Mouse (Mus musculus): Measurements from ENCODE around the gene Olfr561. TPM values are rescaled to one million over a fixed set of nuclear protein-coding genes. Genes with fewer than 3 reads are reported as not detected.

Gene Olfr561
- not detected for total RNA-seq (2021)
- long read RNA-seq, experiment 1: 0 reads
- long read RNA-seq, experiment 2: 0 reads

DNA sequence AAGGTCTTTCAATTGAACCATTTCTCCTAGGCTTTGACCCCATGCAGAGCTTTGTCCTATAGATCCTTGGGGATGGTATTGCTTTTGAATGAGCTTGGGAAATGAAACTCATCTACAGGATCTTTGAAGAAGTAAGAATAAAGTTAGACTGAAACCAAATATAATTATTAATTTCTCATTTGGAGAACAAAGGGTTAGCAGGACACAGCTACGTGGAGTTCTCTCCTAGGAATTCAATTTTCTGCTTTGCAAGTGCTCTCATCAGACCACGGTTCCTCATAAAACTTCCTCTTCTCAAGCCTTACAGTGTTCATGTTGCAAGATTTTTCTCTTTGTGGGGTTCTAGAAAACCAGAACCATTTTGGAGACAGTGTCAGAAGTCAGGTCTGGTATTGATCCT lies at the start of gene Olfr561:
Gene Olfr561, plus strand, starts transcription at position 301 of the 400 bp plus-strand sequence.
- DNase-seq: no peak

DNA sequence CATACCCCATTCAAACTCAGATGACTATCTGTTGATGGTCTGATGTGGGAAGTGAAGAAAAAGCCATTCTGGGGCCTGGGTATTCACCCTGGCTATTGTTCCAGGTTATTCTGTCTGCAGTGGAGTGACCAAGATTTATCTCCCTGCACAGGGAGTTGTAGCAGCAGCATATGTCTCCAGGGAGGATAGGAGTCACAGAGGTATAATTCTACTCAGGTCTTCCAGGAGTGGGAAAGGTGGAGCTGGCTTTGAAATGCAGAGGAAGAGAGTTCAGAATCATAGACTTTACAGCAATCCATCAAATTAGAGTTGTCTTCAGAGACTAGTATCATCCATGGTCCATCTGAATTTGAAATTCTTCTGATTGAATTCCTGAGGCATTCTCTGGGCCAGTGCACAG lies 43.6 kb upstream of the Olfr561 start, which contains the start of gene Olfr559:
Gene Olfr559, minus strand, starts transcription at position 101 of the 400 bp plus-strand sequence.
- no peak for DNase-seq

DNA sequence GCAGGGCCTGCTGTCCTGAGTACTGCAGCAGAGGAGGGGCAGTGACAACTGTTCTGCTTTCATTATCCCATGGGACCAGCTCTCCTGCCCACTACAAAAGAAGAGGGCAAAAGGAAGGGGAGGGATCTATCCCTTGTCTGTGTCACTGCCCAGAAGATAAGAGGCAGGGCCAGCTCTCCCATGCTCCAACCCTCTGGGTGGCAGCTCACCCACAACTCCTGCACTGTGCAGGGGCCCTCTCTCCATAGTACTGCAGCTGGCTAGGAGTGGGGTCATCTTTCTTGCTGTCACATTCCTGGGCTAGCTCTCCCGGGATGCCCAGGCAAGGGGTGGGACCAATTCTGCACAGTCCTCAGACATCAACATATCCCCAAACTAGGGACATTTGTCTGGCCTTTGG lies 37.2 kb upstream of the Olfr561 start:
- DNase-seq: no peak

DNA sequence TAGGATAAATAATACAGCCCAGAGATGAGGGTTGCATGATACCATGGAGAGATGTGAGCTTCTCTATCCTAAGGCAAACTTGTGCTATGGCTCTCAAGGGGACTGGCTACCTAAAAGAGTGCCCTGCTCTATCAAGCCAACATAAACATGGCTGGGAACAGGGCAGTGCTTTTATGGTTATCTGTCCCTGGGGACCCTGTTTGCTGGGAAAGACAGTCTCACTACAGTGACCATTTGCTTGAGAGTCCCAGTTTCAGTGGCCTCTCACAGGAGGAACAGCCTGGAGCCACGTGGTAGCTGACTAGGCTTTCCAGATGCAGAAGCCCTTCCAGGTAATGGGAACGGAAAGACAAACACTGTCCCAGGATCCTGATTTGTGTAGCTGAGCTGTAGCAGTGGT lies 33.3 kb upstream of the Olfr561 start:
- no peak for DNase-seq

DNA sequence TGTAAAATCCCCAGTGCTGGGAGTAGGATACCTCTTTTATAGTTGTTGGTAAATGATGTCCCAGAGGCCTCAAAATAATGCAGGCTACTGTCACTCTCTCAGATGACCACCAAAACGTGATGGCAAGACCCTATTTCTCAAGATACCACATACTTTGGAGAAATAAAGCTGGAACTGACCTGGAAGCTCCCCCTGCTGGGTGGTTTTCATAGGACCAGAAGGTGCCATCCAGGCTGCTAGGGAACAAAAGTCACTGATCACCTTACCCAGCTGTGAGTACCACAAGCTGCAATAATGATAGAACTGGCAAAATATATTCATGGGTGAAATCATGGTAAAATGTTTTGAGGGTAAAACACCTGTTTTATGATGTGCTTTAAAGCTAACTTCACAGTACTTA lies 18.9 kb upstream of the Olfr561 start:
- peak in 1 of 2 experiments; percentile 34 for DNase-seq

DNA sequence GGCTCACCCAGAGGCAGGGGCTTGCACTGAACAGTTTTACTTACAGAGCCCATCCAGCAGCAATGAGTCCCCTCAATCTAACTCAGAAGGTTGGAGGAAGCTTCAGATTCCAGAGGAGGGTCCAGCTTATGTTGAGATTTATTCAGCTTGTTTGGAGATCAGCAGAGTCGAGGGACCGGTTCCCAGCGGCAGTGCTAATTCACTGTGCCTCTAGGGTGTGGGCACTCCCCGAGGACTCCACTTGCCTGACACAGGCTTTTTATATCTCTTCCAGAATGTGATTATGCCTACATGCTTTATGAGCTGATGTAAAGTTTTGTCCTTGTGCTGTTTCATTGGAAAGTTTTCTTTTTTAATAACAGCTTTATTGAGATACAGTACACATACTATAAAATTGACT lies 11.8 kb upstream of the Olfr561 start, which contains the start of the genes Olfr560 and Olfr78:
Gene Olfr560, minus strand, starts transcription at position 101 of the 400 bp plus-strand sequence.
Gene Olfr78, minus strand, starts transcription at position 206 of the 400 bp plus-strand sequence.
- DNase-seq: no peak

DNA sequence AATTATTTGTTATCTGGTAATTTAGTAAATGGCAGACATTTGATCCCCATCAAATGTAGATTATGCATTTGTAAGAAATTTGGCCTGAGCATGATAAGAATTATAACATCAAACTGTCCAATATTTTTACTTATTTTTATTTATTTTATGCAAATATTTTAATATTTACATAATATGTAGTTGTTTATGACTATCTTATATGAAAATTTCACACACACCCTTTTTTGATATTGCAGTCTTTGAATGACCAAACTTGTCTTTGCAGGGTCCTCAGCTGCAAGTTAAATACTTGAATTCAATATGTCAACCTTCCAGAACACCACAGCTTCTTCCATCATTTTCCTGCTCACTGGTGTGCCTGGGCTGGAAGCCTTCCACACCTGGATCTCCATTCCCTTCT lies 32.2 kb downstream of the Olfr561 start, which contains the start of gene Olfr564:
Gene Olfr564, plus strand, starts transcription at position 301 of the 400 bp plus-strand sequence.
- no peak for DNase-seq

Other genes starting within 250 kb of the Olfr561 start
- not detected for gene Olfr547, start 236.5 kb upstream of the Olfr561 start, total RNA-seq (2021)
- gene Olfr548-ps1, start 230.3 kb upstream of the Olfr561 start, total RNA-seq (2021): not detected
- gene Olfr549, start 221.4 kb upstream of the Olfr561 start, total RNA-seq (2021): not detected
- 10 to 100 TPM; 13.0 to 16.4 TPM for gene Trim21, start 205.7 kb upstream of the Olfr561 start, total RNA-seq (2021)
- gene Olfr550, start 199.8 kb upstream of the Olfr561 start, total RNA-seq (2021): not detected
- not detected for gene Olfr551, start 179.3 kb upstream of the Olfr561 start, total RNA-seq (2021)
- under 1 TPM in 1 of 2 experiments, not detected in 1; 0.07 TPM for gene Olfr552, start 173.5 kb upstream of the Olfr561 start, total RNA-seq (2021)
- not detected for gene Olfr553, start 153.0 kb upstream of the Olfr561 start, total RNA-seq (2021)
- gene Olfr554, start 132.8 kb upstream of the Olfr561 start, total RNA-seq (2021): not detected
- gene Olfr555, start 112.4 kb upstream of the Olfr561 start, total RNA-seq (2021): not detected
- not detected for gene Olfr556, start 106.3 kb upstream of the Olfr561 start, total RNA-seq (2021)
- 1 to 10 TPM; 8.2 to 9.8 TPM for gene Trim68, start 83.9 kb upstream of the Olfr561 start, total RNA-seq (2021)
- gene Olfr557, start 75.3 kb upstream of the Olfr561 start, total RNA-seq (2021): not detected
- gene Olfr558, start 69.0 kb upstream of the Olfr561 start, total RNA-seq (2021): under 1 TPM; 0.33 TPM
- gene Olfr33, start 52.2 kb upstream of the Olfr561 start, total RNA-seq (2021): not detected
- not detected for gene Olfr559, start 43.7 kb upstream of the Olfr561 start, total RNA-seq (2021)
- gene Olfr560, start 11.9 kb upstream of the Olfr561 start, total RNA-seq (2021): not detected
- gene Olfr78, start 11.8 kb upstream of the Olfr561 start, total RNA-seq (2021): under 1 TPM; 0.20 to 0.26 TPM
- gene Olfr564, start 32.3 kb downstream of the Olfr561 start, total RNA-seq (2021): not detected
- not detected for gene Olfr566, start 87.5 kb downstream of the Olfr561 start, total RNA-seq (2021)
- not detected for gene Olfr568, start 105.9 kb downstream of the Olfr561 start, total RNA-seq (2021)
- gene Olfr569, start 119.7 kb downstream of the Olfr561 start, total RNA-seq (2021): not detected
- not detected for gene Olfr570, start 123.4 kb downstream of the Olfr561 start, total RNA-seq (2021)
- gene Olfr571, start 146.3 kb downstream of the Olfr561 start, total RNA-seq (2021): not detected
- gene Olfr572, start 153.2 kb downstream of the Olfr561 start, total RNA-seq (2021): not detected
- gene Olfr573-ps1, start 171.4 kb downstream of the Olfr561 start, total RNA-seq (2021): not detected
- not detected for gene Olfr574, start 177.2 kb downstream of the Olfr561 start, total RNA-seq (2021)
- gene Olfr575, start 187.6 kb downstream of the Olfr561 start, total RNA-seq (2021): not detected
- gene Olfr576, start 191.4 kb downstream of the Olfr561 start, total RNA-seq (2021): not detected
- not detected for gene Olfr577, start 204.7 kb downstream of the Olfr561 start, total RNA-seq (2021)
- not detected for gene Olfr578, start 218.1 kb downstream of the Olfr561 start, total RNA-seq (2021)

All from adrenal gland, postnatal 36 days (tissue).